Mouse (Mus musculus): ENCODE measurements around the gene Rps6ka5.

The Rps6ka5 gene

DNA sequence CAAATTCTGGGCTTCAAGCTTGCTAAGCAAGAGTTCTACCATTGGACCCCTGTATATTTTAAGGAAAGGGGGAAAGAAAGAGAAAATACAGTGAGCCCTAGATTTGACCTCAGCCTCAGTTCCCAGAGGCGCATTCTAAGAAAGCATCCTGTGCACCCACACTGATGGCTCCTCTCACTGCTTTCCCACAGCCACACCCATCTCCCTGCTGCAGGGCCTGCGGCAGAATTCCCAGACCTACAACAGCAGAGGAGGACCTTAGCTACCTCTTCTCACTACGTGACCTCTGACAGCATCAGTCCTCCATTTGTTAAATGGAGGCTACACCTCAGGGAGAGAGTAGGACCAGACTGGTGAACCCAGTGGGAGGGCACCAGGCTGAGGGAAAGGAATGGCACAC lies 224.2 kb downstream of the Rps6ka5 start:
- DNase-seq (ENCODE audit: low read depth, low spot score) = no peak

DNA sequence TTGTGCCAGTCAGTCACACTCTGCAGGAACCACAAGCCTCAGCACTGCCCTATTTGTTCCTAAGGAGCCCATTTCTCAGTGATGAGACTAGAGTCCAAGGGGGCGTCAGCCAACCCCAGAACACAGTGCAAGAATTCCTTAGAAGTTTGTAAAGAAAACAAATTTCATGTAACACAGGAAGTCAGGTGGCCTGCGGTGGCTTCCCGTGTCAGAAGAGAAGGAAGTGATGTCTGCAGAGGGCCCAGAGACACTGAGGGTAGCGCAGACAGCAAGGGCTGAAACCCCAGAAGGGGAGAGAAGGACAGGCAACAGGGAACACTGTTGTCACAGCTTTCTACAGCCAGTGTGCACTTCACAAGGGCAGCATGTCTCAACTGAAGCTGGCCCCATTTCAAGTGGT lies 225.5 kb downstream of the Rps6ka5 start:
- no peak for DNase-seq (ENCODE audit: low read depth, low spot score)

DNA sequence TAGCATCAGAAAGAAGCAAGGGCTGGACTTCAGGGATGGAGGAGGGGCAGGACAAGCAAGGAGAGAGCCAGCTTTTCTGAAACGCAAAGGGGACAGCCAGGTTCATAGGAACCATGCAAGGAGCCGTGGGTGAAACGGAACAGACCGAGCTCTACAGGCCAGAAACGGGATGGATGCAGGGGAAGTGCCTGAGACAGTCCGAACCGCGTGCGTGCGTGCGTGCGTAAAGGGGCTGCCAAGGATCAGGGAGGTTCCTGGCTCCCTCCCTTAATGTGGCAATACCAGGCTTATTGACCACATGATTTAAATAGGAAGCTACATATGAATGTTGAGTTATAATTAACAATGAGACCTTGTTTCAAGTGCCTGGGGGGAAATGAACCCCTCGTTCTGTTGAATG lies 227.3 kb downstream of the Rps6ka5 start:
- no peak for DNase-seq (ENCODE audit: low read depth, low spot score)
